Mouse (Mus musculus) MEL (cell line): ENCODE data around the gene Itgb2. TPM values are rescaled to one million over a fixed set of nuclear protein-coding genes. Genes with fewer than 3 reads are reported as not detected.

Experiments used
- DNase-seq: peaks from one replicate; pipeline ENCODE4 v3.0.0; 2011; ENCODE audit warnings: low read depth, low spot score
- H3K27ac ChIP-seq: 2 replicates; pipeline ENCODE4 v1.5.1; 2012; ENCODE audit warnings: low read depth, mild to moderate bottlenecking, control low read depth, low read length, moderate library complexity; ENCODE audit not compliant: control insufficient read depth
- H3K27me3 ChIP-seq, 2 experiments: fragments of 150-350 bp in 1 of 2; sonication (generic) in 1 of 2; 2 replicates each; pipeline ENCODE4 v1.6.1; 2012; ENCODE audit warnings: low read length in 2 of 2, mild to moderate bottlenecking in 2 of 2, improper control_type of control experiment in 1 of 2, moderate library complexity in 1 of 2; ENCODE audit not compliant: insufficient read depth in 2 of 2, control insufficient read depth in 1 of 2
- H3K36me3 ChIP-seq, 2 experiments: 2 replicates each; pipeline ENCODE4 v1.6.1; 2012 to 2014; ENCODE audit warnings: low read length in 2 of 2, improper control_type of control experiment in 1 of 2, inconsistent platforms in 1 of 2, mild to moderate bottlenecking in 1 of 2; ENCODE audit not compliant: insufficient read depth in 2 of 2, control insufficient read depth in 1 of 2
- H3K4me1 ChIP-seq, 2 experiments: fragments of 150-350 bp in 1 of 2; sonication (generic) in 1 of 2; 2 replicates each; pipeline ENCODE4 v1.6.1; 2012; ENCODE audit warnings: low read length in 2 of 2, improper control_type of control experiment in 1 of 2, mild to moderate bottlenecking in 1 of 2; ENCODE audit not compliant: insufficient read depth in 2 of 2, control insufficient read depth in 1 of 2
- H3K4me3 ChIP-seq, 2 experiments: fragments of 150-350 bp in 1 of 2; sonication (generic) in 1 of 2; 2 replicates each; pipeline ENCODE4 v1.5.1; 2012; ENCODE audit warnings: low read depth in 2 of 2, low read length in 2 of 2, mild to moderate bottlenecking in 2 of 2, moderate library complexity in 2 of 2, control low read depth in 1 of 2, improper control_type of control experiment in 1 of 2; ENCODE audit not compliant: control insufficient read depth in 1 of 2, insufficient read depth in 1 of 2
- H3K79me2 ChIP-seq: 2 replicates; pipeline ENCODE4 v1.6.1; 2012; ENCODE audit warnings: mild to moderate bottlenecking, low read length, moderate library complexity; ENCODE audit not compliant: control insufficient read depth, poor library complexity, insufficient read depth
- H3K9ac ChIP-seq: 2 replicates; pipeline ENCODE4 v1.6.1; 2012; ENCODE audit warnings: low read depth, mild to moderate bottlenecking, control low read depth, low read length, moderate library complexity; ENCODE audit not compliant: control insufficient read depth, poor library complexity, severe bottlenecking
- H3K9me3 ChIP-seq: fragments of 150-350 bp; sonication (generic); replicated peaks from 2 replicates; pipeline ENCODE4 v1.6.1; 2012; ENCODE audit warnings: mild to moderate bottlenecking, low read length, improper control_type of control experiment, moderate library complexity; ENCODE audit not compliant: insufficient read depth
- ELF1 ChIP-seq: IDR thresholded peaks from 2 replicates; pipeline ENCODE4 v1.6.1; 2014; ENCODE audit warnings: low read depth, mild to moderate bottlenecking, inconsistent platforms, low read length, improper control_type of control experiment, moderate library complexity
- EP300 ChIP-seq, 2 experiments: IDR thresholded peaks; 2 replicates each; pipeline ENCODE4 v1.6.1; 2011; ENCODE audit warnings: improper control_type of control experiment in 2 of 2, low read length in 2 of 2, low read depth in 1 of 2, mild to moderate bottlenecking in 1 of 2
- JUND ChIP-seq: IDR thresholded peaks from 2 replicates; pipeline ENCODE4 v1.6.1; 2011; ENCODE audit warnings: low read depth, mild to moderate bottlenecking, improper control_type of control experiment, low read length
- KAT2A ChIP-seq: conservative IDR thresholded peaks from 2 replicates; pipeline ENCODE4 v1.6.1; 2012; ENCODE audit warnings: low read depth, low read length, improper control_type of control experiment, inconsistent platforms
- MAFK ChIP-seq: IDR thresholded peaks from 2 replicates; pipeline ENCODE4 v1.6.1; 2011; ENCODE audit warnings: low read depth, mild to moderate bottlenecking, low read length, improper control_type of control experiment, borderline replicate concordance
- MAX ChIP-seq: IDR thresholded peaks from 2 replicates; pipeline ENCODE4 v1.6.1; 2011; ENCODE audit warnings: low read length, improper control_type of control experiment
- MEF2A ChIP-seq: IDR thresholded peaks from 2 replicates; pipeline ENCODE4 v1.6.1; 2014; ENCODE audit warnings: low read depth, mild to moderate bottlenecking, inconsistent platforms, low read length, improper control_type of control experiment; ENCODE audit not compliant: poor library complexity, insufficient replicate concordance, severe bottlenecking; ENCODE audit errors: extremely low read depth
- MYB ChIP-seq: IDR thresholded peaks from 2 replicates; pipeline ENCODE4 v1.6.1; 2011; ENCODE audit warnings: mild to moderate bottlenecking, low read depth, low read length, improper control_type of control experiment
- POLR2A ChIP-seq, 2 experiments: IDR thresholded peaks; 2 replicates each; pipeline ENCODE4 v1.6.1; 2011 to 2012; ENCODE audit warnings: low read length in 2 of 2, mild to moderate bottlenecking in 2 of 2, control low read depth in 1 of 2, improper control_type of control experiment in 1 of 2, low read depth in 1 of 2, moderate library complexity in 1 of 2; ENCODE audit not compliant: control insufficient read depth in 1 of 2, insufficient read depth in 1 of 2, poor library complexity in 1 of 2
- RCOR1 ChIP-seq: IDR thresholded peaks from 2 replicates; pipeline ENCODE4 v1.6.1; 2012; ENCODE audit warnings: low read depth, mild to moderate bottlenecking, inconsistent platforms, low read length, improper control_type of control experiment
- SIN3A ChIP-seq: IDR thresholded peaks from 2 replicates; pipeline ENCODE4 v1.6.1; 2012; ENCODE audit warnings: low read length, improper control_type of control experiment, inconsistent platforms
- TBP ChIP-seq: IDR thresholded peaks from 2 replicates; pipeline ENCODE4 v1.8.0; 2011; ENCODE audit warnings: low read depth, low read length, improper control_type of control experiment
- ZKSCAN1 ChIP-seq: IDR thresholded peaks from 2 replicates; pipeline ENCODE4 v1.6.1; 2012; ENCODE audit warnings: low read depth, mild to moderate bottlenecking, inconsistent platforms, low read length, improper control_type of control experiment, moderate library complexity
- polyA plus RNA-seq, 2 experiments: library from polyadenylated mRNA; stranded (reverse) in 1 of 2; unstranded in 1 of 2; fragments of >175 nt in 1 of 2; fragments of >200 nt in 1 of 2; gene quantifications; 2 replicates each; pipeline versions ENCODE4 v1.2.1 to v1.2.4; 2012; ENCODE audit warnings: low replicate concordance in 2 of 2, low read depth in 1 of 2; ENCODE audit not compliant: insufficient read length in 2 of 2, insufficient read depth in 1 of 2, missing spikeins in 1 of 2
- total RNA-seq: library from RNA; depleted of rRNA; stranded (reverse); fragments of 300-350 nt; gene quantifications from 2 replicates; pipeline ENCODE4 v1.2.3, GENCODE M21; 2012

Gene Itgb2
- total and polyA plus RNA-seq, 3 experiments, result 36.9 to 45.8 TPM; not detected in 1

- TF ChIP-seq ZKSCAN1 (no peak), MYB (0 out of 2 replicates have a peak, but pooled peaks have one; percentile 8), RCOR1 (0 out of 2 replicates have a peak, but pooled peaks have one; percentile 29), MAFK (no peak), SIN3A (peak; percentile 71), MAX (peak; percentile 97)
Observed at GRCm38 (mm10) chr10:77605908-77606826, 76.1 kb downstream of the Itgb2 start, which contains the start of the genes Sumo3 and Gm49325 (continued).

DNA sequence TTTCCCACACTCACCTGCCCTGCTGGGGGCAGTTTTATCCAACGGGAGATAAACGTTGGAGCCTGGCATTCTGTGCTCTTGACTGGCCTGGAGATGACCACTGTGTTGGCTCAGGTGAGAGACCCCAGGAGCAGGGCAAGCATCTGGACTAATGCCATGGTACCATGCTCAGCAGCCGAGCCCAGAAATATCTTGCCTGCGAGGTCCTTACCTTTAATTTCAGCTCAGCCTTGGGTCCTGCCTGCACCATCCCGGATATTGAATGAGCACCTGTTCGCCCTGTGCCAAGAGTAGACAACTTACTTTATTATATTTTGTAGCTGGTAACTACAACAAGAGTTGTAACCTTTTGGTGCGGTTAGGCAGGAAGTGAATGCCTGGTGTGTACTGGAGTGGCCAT is 76.8 kb downstream of the Itgb2 start:
- peaks cover 9 to 21% of the 10 kb centered on the region in 2 experiments for H3K36me3 ChIP-seq
- H3K4me1 ChIP-seq, result peaks cover 6 to 26% of the 10 kb centered on the region in 2 experiments; a peak in 3 of 4 replicates
- H3K27me3 ChIP-seq, result no peaks in the 10 kb centered on the region
- peak; percentile 45 for DNase-seq
- peaks cover 31% of the 10 kb centered on the region for H3K79me2 ChIP-seq
- TF ChIP-seq MEF2A (no peak), POLR2A (IDR thresholded peaks at IDR 0.05; ENCODE audit: control insufficient read depth in 1 of 2, insufficient read depth in 1 of 2, low read depth in 1 of 2, low read length in 2 of 2, poor library complexity in 1 of 2) (0 out of 4 replicates have a peak, but pooled peaks of 1 of the 2 experiments have one; percentile 14)
- no peaks in the 10 kb centered on the region for H3K9me3 ChIP-seq
- peak overlapping the region; percentile 79 for H3K27ac ChIP-seq
- H3K4me3 ChIP-seq, result peak overlapping the region; percentile 94
- H3K9ac ChIP-seq, result peak overlapping the region; percentile 97

- peak overlapping the region; percentile 94 for H3K4me3 ChIP-seq
- peak overlapping the region; percentile 97 for H3K9ac ChIP-seq
- H3K27me3 ChIP-seq, result no peaks in the 10 kb centered on the region
- H3K4me1 ChIP-seq, result peaks cover 6 to 26% of the 10 kb centered on the region in 2 experiments; a peak in 3 of 4 replicates
- peaks cover 31% of the 10 kb centered on the region for H3K79me2 ChIP-seq
- TF ChIP-seq EP300 (IDR thresholded peaks at IDR 0.05; ENCODE audit: low read depth in 1 of 2, low read length in 2 of 2) (no peak), KAT2A (no peak), MAX (no peak), RCOR1 (no peak), TBP (no peak), ELF1 (no peak), ZKSCAN1 (no peak), JUND (no peak)
- TF ChIP-seq, all 39 proteins: peak for 0
- Histone ChIP-seq H3K9me3 (no peaks in the 10 kb centered on the region), H3K27ac (no peak overlapping the region; the same call in 1 of the 2 replicates), H3K36me3 (peaks cover 11 to 21% of the 10 kb centered on the region in 2 experiments)
- DNase-seq, result peak; percentile 37
Observed at GRCm38 (mm10) chr10:77607441-77607840, 77.4 kb downstream of the Itgb2 start.
